Mouse (Mus musculus) cerebellum, adult 2 months (tissue): Measurements from ENCODE around the gene Kirrel3. TPM values are rescaled to one million over a fixed set of nuclear protein-coding genes. Genes with fewer than 3 reads are reported as not detected.

ENCODE experiments used
- DNase-seq, 2 experiments: peaks; one replicate each; pipeline ENCODE4 v3.0.0; 2021
- H3K27ac ChIP-seq: fragments of 200-500 bp; 2 replicates; pipeline ENCODE4 v1.5.1; 2012; ENCODE audit warnings: low read length, control low read depth, inconsistent platforms; ENCODE audit not compliant: insufficient read depth
- H3K27me3 ChIP-seq: fragments of 200-500 bp; 2 replicates; pipeline ENCODE4 v1.6.1; 2012; ENCODE audit warnings: inconsistent platforms, mild to moderate bottlenecking, low read length, moderate library complexity; ENCODE audit not compliant: control insufficient read depth, insufficient read depth
- H3K4me1 ChIP-seq: fragments of 200-500 bp; 2 replicates; pipeline ENCODE4 v1.6.1; 2011; ENCODE audit warnings: low read length; ENCODE audit not compliant: control insufficient read depth, insufficient read depth
- H3K4me3 ChIP-seq: fragments of 200-500 bp; replicated peaks from 2 replicates; pipeline ENCODE3; 2011; ENCODE audit warnings: mild to moderate bottlenecking, low read depth, low read length, control low read depth; ENCODE audit not compliant: insufficient read depth
- CTCF ChIP-seq: fragments of 200-500 bp; IDR thresholded peaks from 2 replicates; pipeline ENCODE4 v1.5.1; 2011; ENCODE audit warnings: low read depth, mild to moderate bottlenecking, control low read depth, low read length, moderate library complexity, borderline replicate concordance; ENCODE audit not compliant: insufficient read depth
- POLR2A ChIP-seq: fragments of 200-500 bp; IDR thresholded peaks from 2 replicates; pipeline ENCODE4 v1.6.1; 2011; ENCODE audit warnings: low read length, control low read depth, borderline replicate concordance; ENCODE audit not compliant: insufficient read depth
- WGBS: fragments of 180-500 bp; shearing (Covaris S2); methylation state at CpG from one replicate; pipeline ENCODE4 v1.1.7; 2018; 5-methylcytosine and 5-hydroxymethylcytosine counted together
- polyA plus RNA-seq: library from polyadenylated mRNA; depleted of rRNA; stranded (reverse); fragments of >200 nt; gene quantifications from 2 replicates; pipeline ENCODE4 v1.2.3, GENCODE M21; 2012

The Kirrel3 gene
- polyA plus RNA-seq, 1 experiment = 63.5 TPM

GRCm38 (mm10) chr9:35056611-35057010, 570.9 kb downstream of the Kirrel3 start:
- Histone ChIP-seq H3K27ac (no peak overlapping the region), H3K27me3 (no peaks in the 10 kb centered on the region), H3K4me1 (peaks cover 7% of the 10 kb centered on the region), H3K4me3 (no peak overlapping the region)
- WGBS = 94% methylated on average over 3 of the region's 3 CpGs
- DNase-seq = no peak
- TF ChIP-seq CTCF = no peak
- TF ChIP-seq POLR2A = no peak

- no peak for DNase-seq
- no peaks in the 10 kb centered on the region for H3K27me3 ChIP-seq
- TF ChIP-seq POLR2A (no peak), CTCF (no peak)
- no peak overlapping the region for H3K27ac ChIP-seq
- peaks cover 8% of the 10 kb centered on the region for H3K4me1 ChIP-seq
- 96% methylated on average over 6 of the region's 6 CpGs for WGBS
- no peak overlapping the region for H3K4me3 ChIP-seq
Measured at GRCm38 (mm10) chr9:35057631-35058030, 571.9 kb downstream of the Kirrel3 start.

DNA sequence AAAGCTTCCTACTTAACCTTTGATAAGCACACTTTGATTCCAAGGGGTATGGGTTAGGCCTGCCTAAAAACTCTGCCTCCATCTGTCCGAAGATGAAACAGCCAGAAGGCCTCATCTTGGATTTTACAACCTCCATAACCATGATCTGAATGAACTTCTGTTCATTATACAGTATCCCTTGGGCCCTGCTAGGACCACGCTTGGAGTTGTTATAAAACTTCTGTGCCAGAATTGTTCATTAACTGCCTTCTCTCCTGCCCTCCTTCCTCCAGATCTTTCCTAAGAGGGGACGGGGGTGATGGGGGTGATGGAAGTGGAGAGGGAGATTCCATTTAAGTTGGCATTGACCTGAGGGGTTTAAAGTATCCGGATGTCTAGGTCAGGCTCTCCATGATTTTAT, 572.5 kb downstream of the Kirrel3 start:
- H3K27me3 ChIP-seq = no peaks in the 10 kb centered on the region
- no peak for DNase-seq
- H3K27ac ChIP-seq = no peak overlapping the region
- TF ChIP-seq CTCF (no peak), POLR2A (no peak)
- 84% methylated on average over 4 of the region's 4 CpGs for WGBS
- H3K4me3 ChIP-seq = no peak overlapping the region
- H3K4me1 ChIP-seq = peaks cover 8% of the 10 kb centered on the region

GRCm38 (mm10) chr9:35058596-35059354, 573.1 kb downstream of the Kirrel3 start:
- DNase-seq = peak; percentile 55 to 70
- WGBS = 12% methylated on average over 2 of the region's 2 CpGs
- TF ChIP-seq CTCF (no peak), POLR2A (no peak)
- H3K27ac ChIP-seq = no peak overlapping the region
- H3K4me3 ChIP-seq = no peak overlapping the region
- peaks cover 8% of the 10 kb centered on the region for H3K4me1 ChIP-seq
- no peaks in the 10 kb centered on the region for H3K27me3 ChIP-seq

GRCm38 (mm10) chr9:35059881-35060280, 574.2 kb downstream of the Kirrel3 start:
- 94% methylated on average over 5 of the region's 5 CpGs for WGBS
- Histone ChIP-seq H3K4me1 (peaks cover 8% of the 10 kb centered on the region), H3K27ac (no peak overlapping the region), H3K4me3 (no peak overlapping the region), H3K27me3 (no peaks in the 10 kb centered on the region)
- no peak for TF ChIP-seq CTCF
- no peak for TF ChIP-seq POLR2A
- no peak for DNase-seq

- Histone ChIP-seq H3K4me1 (peaks cover 8% of the 10 kb centered on the region), H3K4me3 (no peak overlapping the region), H3K27me3 (no peaks in the 10 kb centered on the region), H3K27ac (no peak overlapping the region)
- TF ChIP-seq POLR2A (no peak), CTCF (no peak)
- DNase-seq = peak; percentile 39 to 64
- WGBS = 36% methylated on average over 2 of the region's 2 CpGs
Measured at GRCm38 (mm10) chr9:35061446-35061845, 575.8 kb downstream of the Kirrel3 start.
